17 mouse cellular contexts compared by ENCODE assay signal in the genomic region with DNA sequence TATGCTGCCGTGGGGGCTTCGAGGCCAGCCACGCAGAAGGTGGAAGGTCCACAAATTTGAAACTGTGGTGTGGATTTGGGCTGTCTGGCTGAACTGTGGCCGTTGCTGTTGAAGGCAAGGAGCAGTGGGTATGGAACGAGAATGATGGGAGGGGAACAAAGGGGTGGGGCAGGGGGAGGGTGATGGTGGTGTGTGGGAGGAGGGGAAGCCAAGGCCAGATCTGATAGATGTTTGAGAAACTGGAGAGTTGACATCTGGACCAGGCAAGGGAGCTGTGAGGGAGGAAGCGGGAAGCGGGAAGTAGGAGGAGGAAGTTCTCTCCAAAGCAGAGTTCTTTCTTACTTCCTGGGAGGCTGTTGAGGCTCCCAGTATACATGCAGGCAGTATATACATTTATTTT. TPM values are rescaled to one million over a fixed set of nuclear protein-coding genes. Genes with fewer than 3 reads are reported as not detected.
DNase-seq lines count a peak whose midpoint lies in the region; ATAC-seq and TF ChIP-seq lines count a peak whose summit lies in the region.
"Had no signal": no experiment of that assay in that cellular context is flagged by ENCODE, and none has a peak within 500 bp of the region (broad histone marks: within the 10 kb centered on the region; RNA-seq: fewer than 3 reads in every experiment).

No protein-coding gene starts in this region.

- no peak overlapping the region for H3K4me2 ChIP-seq in heart, postnatal 0 days (ENCODE audit: low read depth, low read length)
- H3K4me2 ChIP-seq in midbrain, embryonic 11.5 days, result no peak overlapping the region
- no peak overlapping the region for H3K4me2 ChIP-seq in midbrain, postnatal 0 days (ENCODE audit: low read depth, low read length, poor library complexity, severe bottlenecking)
- peak overlapping the region; percentile 9; the same call in 1 of the 2 replicates for H3K4me2 ChIP-seq in liver, embryonic 12.5 days
- H3K4me2 ChIP-seq: embryonic facial prominence, embryonic 13.5 days; heart, embryonic 15.5 days; hindbrain, embryonic 12.5 days; midbrain, embryonic 15.5 days had no signal

- H3K79me2 ChIP-seq in heart, adult 2 months (replicated peaks; ENCODE audit: control insufficient read depth, insufficient read depth, low read length), result peaks cover 6% of the 10 kb centered on the region; the same call in 1 of the 2 replicates

- WGBS in heart, postnatal 0 days, result 75% methylated on average over 7 of the region's 7 CpGs
- 62% methylated on average over 7 of the region's 7 CpGs for WGBS in heart, adult 2 months
- WGBS in midbrain, embryonic 11.5 days, result 83% methylated on average over 7 of the region's 7 CpGs
- 81% methylated on average over 7 of the region's 7 CpGs for WGBS in midbrain, postnatal 0 days
- WGBS in liver, embryonic 12.5 days (ENCODE audit: insufficient replicate concordance), result 65% methylated on average over 7 of the region's 7 CpGs

- TF ChIP-seq EP300 in heart, postnatal 0 days (IDR thresholded peaks at IDR 0.05; ENCODE audit: low read depth), result no peak
- no peak for TF ChIP-seq EP300 in heart, adult 2 months (IDR thresholded peaks at IDR 0.05; ENCODE audit: insufficient read depth, low read depth, low read length)

- peaks cover 23% of the 10 kb centered on the region for H3K4me1 ChIP-seq in heart, postnatal 0 days (ENCODE audit: control insufficient read depth, insufficient read depth)
- peaks cover 28% of the 10 kb centered on the region for H3K4me1 ChIP-seq in heart, adult 2 months (ENCODE audit: control insufficient read depth, insufficient read depth, low read length)
- H3K4me1 ChIP-seq in midbrain, embryonic 11.5 days (ENCODE audit: control insufficient read depth, insufficient read depth, low read length), result peaks cover 22% of the 10 kb centered on the region
- H3K4me1 ChIP-seq in midbrain, postnatal 0 days (ENCODE audit: insufficient read depth, low read length), result peaks cover 6% of the 10 kb centered on the region; the same call in 1 of the 2 replicates
- peaks cover 71% of the 10 kb centered on the region for H3K4me1 ChIP-seq in liver, embryonic 12.5 days

- H3K27ac ChIP-seq in heart, postnatal 0 days (ENCODE audit: low read depth), result 0 out of 2 replicates have a peak overlapping the region, but pooled peaks have one; percentile 12
- no peak overlapping the region; the same call in 1 of the 2 replicates for H3K27ac ChIP-seq in heart, adult 2 months
- H3K27ac ChIP-seq in midbrain, embryonic 11.5 days (ENCODE audit: low read depth, low read length), result no peak overlapping the region
- no peak overlapping the region for H3K27ac ChIP-seq in midbrain, postnatal 0 days (ENCODE audit: low read depth, low read length)
- peak overlapping the region; percentile 75 for H3K27ac ChIP-seq in liver, embryonic 12.5 days
- H3K27ac ChIP-seq: embryonic facial prominence, embryonic 13.5 days; hindbrain, embryonic 12.5 days had no signal

- no peaks in the 10 kb centered on the region for H3K9me3 ChIP-seq in heart, postnatal 0 days (replicated peaks; ENCODE audit: control insufficient read depth, low read length)
- no peaks in the 10 kb centered on the region for H3K9me3 ChIP-seq in midbrain, embryonic 11.5 days (ENCODE audit: control insufficient read depth, low read length)
- no peaks in the 10 kb centered on the region for H3K9me3 ChIP-seq in midbrain, postnatal 0 days (ENCODE audit: low read length)
- no peaks in the 10 kb centered on the region for H3K9me3 ChIP-seq in liver, embryonic 12.5 days (replicated peaks)
- H3K9me3 ChIP-seq: embryonic facial prominence, embryonic 13.5 days; heart, embryonic 15.5 days; hindbrain, embryonic 12.5 days; midbrain, embryonic 15.5 days had no signal

- TF ChIP-seq POLR2A in heart, adult 2 months (IDR thresholded peaks at IDR 0.05; ENCODE audit: insufficient read depth, low read depth, low read length), result no peak

- TF ChIP-seq CTCF in heart, postnatal 0 days (IDR thresholded peaks at IDR 0.05; ENCODE audit: low read depth), result no peak
- no peak for TF ChIP-seq CTCF in heart, adult 2 months (IDR thresholded peaks at IDR 0.05)
- no peak for TF ChIP-seq CTCF in midbrain, postnatal 0 days (IDR thresholded peaks at IDR 0.05)

- H3K27me3 ChIP-seq in heart, postnatal 0 days (ENCODE audit: control insufficient read depth, insufficient read depth, low read length), result no peaks in the 10 kb centered on the region
- no peaks in the 10 kb centered on the region for H3K27me3 ChIP-seq in heart, adult 2 months (ENCODE audit: control insufficient read depth, insufficient read depth, low read length)
- no peaks in the 10 kb centered on the region for H3K27me3 ChIP-seq in midbrain, embryonic 11.5 days (ENCODE audit: control insufficient read depth, insufficient read depth, low read length)
- H3K27me3 ChIP-seq in midbrain, postnatal 0 days (ENCODE audit: insufficient read depth, low read length), result no peaks in the 10 kb centered on the region
- H3K27me3 ChIP-seq in liver, embryonic 12.5 days (replicated peaks), result no peaks in the 10 kb centered on the region
- H3K27me3 ChIP-seq: embryonic facial prominence, embryonic 13.5 days; heart, embryonic 15.5 days; hindbrain, embryonic 12.5 days; midbrain, embryonic 15.5 days had no signal

- no peak overlapping the region for H3K4me3 ChIP-seq in heart, postnatal 0 days (ENCODE audit: low read depth, low read length)
- H3K4me3 ChIP-seq in heart, adult 2 months, result no peak overlapping the region
- no peak overlapping the region for H3K4me3 ChIP-seq in midbrain, embryonic 11.5 days (ENCODE audit: low read depth, low read length)
- no peak overlapping the region for H3K4me3 ChIP-seq in midbrain, postnatal 0 days (ENCODE audit: low read depth, low read length)
- no peak overlapping the region for H3K4me3 ChIP-seq in liver, embryonic 12.5 days
- H3K4me3 ChIP-seq: embryonic facial prominence, embryonic 13.5 days; heart, embryonic 15.5 days; hindbrain, embryonic 12.5 days; midbrain, embryonic 15.5 days had no signal

- no peak for DNase-seq in heart, postnatal 0 days (ENCODE audit: low spot score)
- DNase-seq in heart, adult 2 months, result no peak
- DNase-seq in midbrain, embryonic 11.5 days (ENCODE audit: low spot score, missing footprints), result peak; percentile 59
- DNase-seq in midbrain, postnatal 0 days (ENCODE audit: low spot score), result no peak
- no peak for DNase-seq in cerebellum, adult 8-10 months
- DNase-seq in testis, postnatal 10 days (ENCODE audit: low spot score), result no peak
- DNase-seq in layer of hippocampus, adult 8-10 months (ENCODE audit: low spot score in 2 of 2), result no peak
- DNase-seq: adrenal gland, adult 2 months; cerebellum, adult 18-20 months; lung, adult 2 months; right cerebral cortex, postnatal 14 days; thymus, postnatal 14 days had no signal

- no peak overlapping the region for H3K9ac ChIP-seq in heart, postnatal 0 days (replicated peaks; ENCODE audit: low read depth, low read length)
- no peak overlapping the region for H3K9ac ChIP-seq in heart, adult 2 months (ENCODE audit: low read depth, low read length)
- no peak overlapping the region for H3K9ac ChIP-seq in midbrain, embryonic 11.5 days (ENCODE audit: low read length)
- no peak overlapping the region for H3K9ac ChIP-seq in midbrain, postnatal 0 days (replicated peaks; ENCODE audit: low read length, poor library complexity, severe bottlenecking)
- H3K9ac ChIP-seq in liver, embryonic 12.5 days, result no peak overlapping the region
- H3K9ac ChIP-seq: embryonic facial prominence, embryonic 13.5 days; heart, embryonic 15.5 days; hindbrain, embryonic 12.5 days; midbrain, embryonic 15.5 days had no signal

- no peak for ATAC-seq in heart, postnatal 0 days (ENCODE audit: insufficient read depth, low read depth)
- ATAC-seq in midbrain, embryonic 11.5 days (ENCODE audit: low FRiP score), result no peak
- no peak for ATAC-seq in midbrain, postnatal 0 days (ENCODE audit: low FRiP score)
- ATAC-seq in liver, embryonic 12.5 days, result no peak
- ATAC-seq: midbrain, embryonic 15.5 days had no signal

- intact Hi-C loops in heart, adult 2 months (cut with DNase I), result no loop called here

- no peaks in the 10 kb centered on the region for H3K36me3 ChIP-seq in heart, postnatal 0 days (replicated peaks; ENCODE audit: control insufficient read depth, insufficient read depth, low read length)
- no peaks in the 10 kb centered on the region; the same call in 1 of the 2 replicates for H3K36me3 ChIP-seq in heart, adult 2 months (ENCODE audit: control insufficient read depth, insufficient read depth, low read length)
- no peaks in the 10 kb centered on the region for H3K36me3 ChIP-seq in midbrain, embryonic 11.5 days (ENCODE audit: control insufficient read depth, insufficient read depth, low read length)
- no peaks in the 10 kb centered on the region for H3K36me3 ChIP-seq in midbrain, postnatal 0 days (ENCODE audit: insufficient read depth, low read length)
- H3K36me3 ChIP-seq in liver, embryonic 12.5 days, result peaks cover 43% of the 10 kb centered on the region
- H3K36me3 ChIP-seq: embryonic facial prominence, embryonic 13.5 days; heart, embryonic 15.5 days; hindbrain, embryonic 12.5 days; midbrain, embryonic 15.5 days had no signal

RNA-seq across cellular contexts. Expression of gene Jade1, which starts 26.7 kb away (rescaled TPM):
- total RNA-seq in heart, postnatal 0 days (2014; rRNA removed; ENCODE audit: low replicate concordance), result 14.5 and 16.8 TPM in 2 replicates
- 12.6 and 13.9 TPM in 2 replicates for polyA plus RNA-seq in heart, postnatal 0 days (2015; fragmentation: Nextera tagmentation; extraction: Ambion mirVana)
- 10 to 100 TPM; 28.5 to 38.6 TPM for total RNA-seq in heart, adult 2 months (2021)
- polyA plus RNA-seq in heart, adult 2 months (2012; rRNA removed), result 10.1 and 24.0 TPM in 2 replicates
- 17.1 and 20.2 TPM in 2 replicates for polyA plus RNA-seq in midbrain, embryonic 11.5 days (2014; fragmentation: Nextera tagmentation; extraction: Ambion mirVana)
- 18.8 and 21.8 TPM in 2 replicates for total RNA-seq in midbrain, postnatal 0 days (2014; rRNA removed)
- 15.0 and 16.7 TPM in 2 replicates for polyA plus RNA-seq in midbrain, postnatal 0 days (2015; fragmentation: Nextera tagmentation; extraction: Ambion mirVana)
- 13.8 and 14.0 TPM in 2 replicates for polyA plus RNA-seq in liver, embryonic 12.5 days (2016; fragmentation: Nextera tagmentation; extraction: Ambion mirVana)
- total RNA-seq in layer of hippocampus, adult 8-10 months (2022), result 10 to 100 TPM; 32.3 to 41.8 (median 37.1) TPM

Comparison
In these comparisons a context has a peak if more than half of its experiments do, and no peak if none do; other contexts are left out.
1. H3K27ac ChIP-seq: peak in heart, postnatal 0 days (single experiment) and liver, embryonic 12.5 days (single experiment); none in heart, adult 2 months (single experiment), midbrain, embryonic 11.5 days (single experiment) and midbrain, postnatal 0 days (single experiment).